Mouse (Mus musculus) E14TG2a.4 (cell line): ENCODE measurements around the gene Polr1a.

Source experiments
- H3K27me3 ChIP-seq: 2 replicates; pipeline ENCODE4 v1.6.1; 2014; ENCODE audit warnings: low read length, control low read depth; ENCODE audit not compliant: insufficient read depth
- H3K36me3 ChIP-seq: 2 replicates; pipeline ENCODE4 v1.6.1; 2014; ENCODE audit warnings: low read length, control low read depth; ENCODE audit not compliant: insufficient read depth
- H3K4me1 ChIP-seq: replicated peaks from 2 replicates; pipeline ENCODE4 v1.6.1; 2014; ENCODE audit warnings: low read depth, low read length, control low read depth
- H3K4me3 ChIP-seq: replicated peaks from 2 replicates; pipeline ENCODE4 v1.5.1; 2014; ENCODE audit warnings: mild to moderate bottlenecking, low read length
- H3K9me3 ChIP-seq: 2 replicates; pipeline ENCODE4 v1.6.1; 2014; ENCODE audit warnings: low read length, control low read depth
- CTCF ChIP-seq: conservative IDR thresholded peaks from 2 replicates; pipeline ENCODE4 v1.5.1; 2014; ENCODE audit warnings: low read length
- NANOG ChIP-seq: IDR thresholded peaks from 2 replicates; pipeline ENCODE4 v1.6.1; 2014; ENCODE audit warnings: borderline replicate concordance, low read length, mixed read lengths
- POU5F1 ChIP-seq: IDR thresholded peaks from 2 replicates; pipeline ENCODE4 v1.6.1; 2014; ENCODE audit warnings: low read length, borderline replicate concordance

The Polr1a gene

GRCm38 (mm10) chr6:72028079-72028478 lies 119.2 kb downstream of the Polr1a start:
- Histone ChIP-seq H3K36me3 (no peaks in the 10 kb centered on the region), H3K9me3 (no peaks in the 10 kb centered on the region), H3K4me3 (no peak overlapping the region), H3K4me1 (no peaks in the 10 kb centered on the region), H3K27me3 (no peaks in the 10 kb centered on the region)
- TF ChIP-seq POU5F1 (no peak), CTCF (no peak), NANOG (no peak)

- H3K9me3 ChIP-seq = no peaks in the 10 kb centered on the region; the same call in 1 of the 2 replicates
- H3K27me3 ChIP-seq = no peaks in the 10 kb centered on the region
- no peaks in the 10 kb centered on the region for H3K4me1 ChIP-seq
- no peak for TF ChIP-seq POU5F1
- no peaks in the 10 kb centered on the region for H3K36me3 ChIP-seq
- H3K4me3 ChIP-seq = no peak overlapping the region
Measured at GRCm38 (mm10) chr6:72029674-72030073, 120.8 kb downstream of the Polr1a start.
